Mouse (Mus musculus) erythroblast, embryonic 14.5 days (primary cell): ENCODE results near the gene Cfap43.

Experiments used
- GATA1 ChIP-seq: IDR thresholded peaks from 2 replicates; pipeline ENCODE4 v1.6.1; 2012; ENCODE audit warnings: low read length, inconsistent platforms, mixed read lengths
- TAL1 ChIP-seq: IDR thresholded peaks from 3 replicates; pipeline ENCODE4 v1.6.1; 2012; ENCODE audit warnings: low read length, inconsistent platforms, mixed read lengths

DNA sequence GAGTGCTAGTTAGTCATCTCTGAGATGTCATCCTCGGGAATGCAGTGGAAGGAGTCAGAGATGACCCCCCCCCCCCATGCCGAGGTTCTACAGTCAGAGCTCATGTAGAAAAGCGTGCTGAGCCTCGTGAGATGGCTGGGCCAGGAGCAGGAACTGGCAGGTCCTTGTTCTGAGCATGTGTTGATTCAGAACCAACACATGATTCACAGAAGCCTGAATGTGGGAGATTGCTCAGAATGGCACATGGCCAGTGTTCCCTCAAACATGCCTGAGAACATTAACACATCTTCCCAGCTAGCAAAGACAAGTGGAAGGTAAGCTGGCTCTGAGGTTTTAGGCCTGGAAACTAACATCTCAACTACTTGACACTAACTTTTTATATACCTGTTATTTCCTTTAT is 208.7 kb downstream of the Cfap43 start:
- TF ChIP-seq GATA1 (no peak), TAL1 (no peak)
